8 mouse cellular contexts compared by ENCODE assay signal in the genomic region with DNA sequence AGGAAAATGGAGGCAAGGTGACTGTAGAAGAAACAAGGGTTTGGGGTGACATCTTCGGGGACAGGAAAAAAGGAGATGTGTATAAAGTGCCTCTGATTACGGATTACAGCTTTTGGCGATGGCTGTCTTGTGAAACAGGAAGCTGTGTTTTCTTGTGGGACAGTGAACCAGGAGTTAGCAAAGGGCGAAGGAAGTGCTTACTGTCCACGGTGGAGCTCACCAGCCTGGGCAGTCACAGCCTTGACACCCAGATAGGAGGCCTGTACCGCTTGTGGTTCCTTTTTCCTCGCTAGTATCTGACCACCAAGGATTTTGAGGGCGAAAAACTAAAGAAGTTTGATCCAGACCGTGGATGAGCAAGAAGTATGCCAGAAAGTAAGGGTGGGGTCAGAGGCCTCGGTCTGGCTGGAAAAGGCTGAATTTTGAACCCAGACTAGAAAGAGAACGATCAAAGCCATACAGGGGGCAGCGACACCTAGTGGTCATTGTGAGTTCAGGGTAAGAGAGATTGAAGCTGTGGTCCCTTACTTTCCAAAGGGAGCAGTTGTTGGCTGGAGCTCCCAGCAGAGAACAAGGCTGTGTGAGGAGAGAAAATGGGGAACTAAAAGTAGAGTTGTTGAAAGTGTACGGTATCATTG. TPM values are rescaled to one million over a fixed set of nuclear protein-coding genes. Genes with fewer than 3 reads are reported as not detected.
DNase-seq lines count a peak whose midpoint lies in the region; ATAC-seq lines count a peak whose summit lies in the region.

No protein-coding gene starts in this region.

- no peak overlapping the region for H3K27ac ChIP-seq in embryonic facial prominence, embryonic 12.5 days
- H3K27ac ChIP-seq in liver, embryonic 15.5 days (replicated peaks): peak overlapping the region; percentile 29; the same call in 1 of the 2 replicates
- H3K27ac ChIP-seq in neural tube, embryonic 11.5 days (ENCODE audit: low read depth, low read length): no peak overlapping the region
- no peak overlapping the region; the same call in 1 of the 2 replicates for H3K27ac ChIP-seq in stomach, embryonic 16.5 days (ENCODE audit: low read length)

- no peaks in the 10 kb centered on the region for H3K9me3 ChIP-seq in embryonic facial prominence, embryonic 12.5 days
- H3K9me3 ChIP-seq in liver, embryonic 15.5 days (replicated peaks): no peaks in the 10 kb centered on the region
- no peaks in the 10 kb centered on the region for H3K9me3 ChIP-seq in neural tube, embryonic 11.5 days (ENCODE audit: control insufficient read depth, low read length)
- no peaks in the 10 kb centered on the region for H3K9me3 ChIP-seq in stomach, embryonic 16.5 days (replicated peaks; ENCODE audit: control insufficient read depth, low read length)

- 0 out of 2 replicates have a peak, but pooled peaks cover 6% of the 10 kb centered on the region for H3K4me1 ChIP-seq in embryonic facial prominence, embryonic 12.5 days
- H3K4me1 ChIP-seq in liver, embryonic 15.5 days (replicated peaks): peaks cover 19% of the 10 kb centered on the region
- no peaks in the 10 kb centered on the region for H3K4me1 ChIP-seq in neural tube, embryonic 11.5 days (ENCODE audit: control insufficient read depth, insufficient read depth, low read length)
- H3K4me1 ChIP-seq in stomach, embryonic 16.5 days (ENCODE audit: control insufficient read depth, insufficient read depth, low read length): peaks cover 9% of the 10 kb centered on the region; the same call in 1 of the 2 replicates

- WGBS in embryonic facial prominence, embryonic 12.5 days: 53% methylated on average over 13 of the region's 13 CpGs
- WGBS in liver, embryonic 15.5 days (ENCODE audit: insufficient replicate concordance): 19% methylated on average over 13 of the region's 13 CpGs
- 54% methylated on average over 13 of the region's 13 CpGs for WGBS in neural tube, embryonic 11.5 days
- WGBS in stomach, embryonic 16.5 days: 49% methylated on average over 13 of the region's 13 CpGs

- no peak overlapping the region for H3K4me3 ChIP-seq in embryonic facial prominence, embryonic 12.5 days
- H3K4me3 ChIP-seq in liver, embryonic 15.5 days (replicated peaks): peak overlapping the region; percentile 12; the same call in 1 of the 2 replicates
- H3K4me3 ChIP-seq in neural tube, embryonic 11.5 days (ENCODE audit: low read depth, low read length): no peak overlapping the region
- H3K4me3 ChIP-seq in stomach, embryonic 16.5 days (replicated peaks; ENCODE audit: low read length): no peak overlapping the region

- H3K27me3 ChIP-seq in embryonic facial prominence, embryonic 12.5 days: no peaks in the 10 kb centered on the region
- H3K27me3 ChIP-seq in liver, embryonic 15.5 days: no peaks in the 10 kb centered on the region
- no peaks in the 10 kb centered on the region for H3K27me3 ChIP-seq in neural tube, embryonic 11.5 days (ENCODE audit: control insufficient read depth, insufficient read depth, low read length)
- no peaks in the 10 kb centered on the region for H3K27me3 ChIP-seq in stomach, embryonic 16.5 days (ENCODE audit: control insufficient read depth, insufficient read depth, low read length)

- peaks cover 16% of the 10 kb centered on the region; the same call in 1 of the 2 replicates for H3K36me3 ChIP-seq in embryonic facial prominence, embryonic 12.5 days
- H3K36me3 ChIP-seq in liver, embryonic 15.5 days (replicated peaks): no peaks in the 10 kb centered on the region
- H3K36me3 ChIP-seq in neural tube, embryonic 11.5 days (ENCODE audit: control insufficient read depth, insufficient read depth, low read length): no peaks in the 10 kb centered on the region
- 0 out of 2 replicates have a peak, but pooled peaks cover 5% of the 10 kb centered on the region for H3K36me3 ChIP-seq in stomach, embryonic 16.5 days (ENCODE audit: control insufficient read depth, insufficient read depth, low read length)

- ATAC-seq in embryonic facial prominence, embryonic 12.5 days (ENCODE audit: insufficient number of reproducible peaks, insufficient read depth, low FRiP score, low TSS enrichment): no peak
- no peak; the same call in 1 of the 2 replicates for ATAC-seq in liver, embryonic 15.5 days (ENCODE audit: insufficient read depth)
- peak; percentile 17 for ATAC-seq in neural tube, embryonic 11.5 days (ENCODE audit: insufficient read depth, low FRiP score, low TSS enrichment)
- ATAC-seq in stomach, embryonic 16.5 days (ENCODE audit: insufficient read depth, low FRiP score): no peak; the same call in 1 of the 2 replicates

- peak; percentile 87 for DNase-seq in A20 (ENCODE audit: low read depth, low spot score)
- DNase-seq in adrenal gland, postnatal 25 days: peak; percentile 71
- peak; percentile 73 for DNase-seq in heart, adult 8-10 months (ENCODE audit: low spot score)
- peak; percentile 84 for DNase-seq in kidney, postnatal 10 days
- peak; percentile 78 for DNase-seq in neural tube, embryonic 11.5 days (ENCODE audit: low spot score)

- no peak overlapping the region for H3K9ac ChIP-seq in embryonic facial prominence, embryonic 12.5 days
- no peak overlapping the region for H3K9ac ChIP-seq in liver, embryonic 15.5 days
- no peak overlapping the region; the same call in 1 of the 2 replicates for H3K9ac ChIP-seq in neural tube, embryonic 11.5 days (ENCODE audit: low read length)
- H3K9ac ChIP-seq in stomach, embryonic 16.5 days (ENCODE audit: low read length): no peak overlapping the region

- peak overlapping the region; percentile 4; the same call in 1 of the 2 replicates for H3K4me2 ChIP-seq in embryonic facial prominence, embryonic 12.5 days (replicated peaks)
- peak overlapping the region; percentile 86 for H3K4me2 ChIP-seq in liver, embryonic 15.5 days
- no peak overlapping the region for H3K4me2 ChIP-seq in neural tube, embryonic 11.5 days (ENCODE audit: low read depth)
- H3K4me2 ChIP-seq in stomach, embryonic 16.5 days (ENCODE audit: low read depth, low read length): peak overlapping the region; percentile 35; the same call in 1 of the 2 replicates

RNA-seq across cellular contexts. Expression of a gene that starts 1.7 kb away (rescaled TPM):
- 25.4 and 26.8 TPM in 2 replicates for total RNA-seq in adrenal gland, postnatal 25 days (2021)
- 181 and 183 TPM in 2 replicates for polyA plus RNA-seq in embryonic facial prominence, embryonic 12.5 days (2016; fragmentation: Nextera tagmentation; extraction: Ambion mirVana)
- 10 to 100 TPM; 11.0 to 16.3 (median 14.8) TPM for total RNA-seq in heart, adult 8-10 months (2022)
- polyA plus RNA-seq in liver, embryonic 15.5 days (2015; fragmentation: Nextera tagmentation; extraction: Ambion mirVana): 16.8 and 20.0 TPM in 2 replicates
- 89.6 and 89.7 TPM in 2 replicates for polyA plus RNA-seq in neural tube, embryonic 11.5 days (2014; fragmentation: Nextera tagmentation; extraction: Ambion mirVana)
- polyA plus RNA-seq in stomach, embryonic 16.5 days (2015; fragmentation: Nextera tagmentation; extraction: Ambion mirVana): 127 and 147 TPM in 2 replicates

RNA-seq across cellular contexts. Expression of a gene that starts 33.6 kb away (rescaled TPM):
- 3.6 and 4.5 TPM in 2 replicates for total RNA-seq in adrenal gland, postnatal 25 days (2021)
- 15.4 and 17.9 TPM in 2 replicates for polyA plus RNA-seq in embryonic facial prominence, embryonic 12.5 days (2016; fragmentation: Nextera tagmentation; extraction: Ambion mirVana)
- 1 to 10 TPM in 2 of 4 experiments, under 1 TPM in 1, not detected in 1; 0.57 to 7.1 (median 1.7) TPM for total RNA-seq in heart, adult 8-10 months (2022)
- 7.5 and 8.5 TPM in 2 replicates for polyA plus RNA-seq in liver, embryonic 15.5 days (2015; fragmentation: Nextera tagmentation; extraction: Ambion mirVana)
- polyA plus RNA-seq in neural tube, embryonic 11.5 days (2014; fragmentation: Nextera tagmentation; extraction: Ambion mirVana): 8.3 and 10.6 TPM in 2 replicates
- polyA plus RNA-seq in stomach, embryonic 16.5 days (2015; fragmentation: Nextera tagmentation; extraction: Ambion mirVana): 7.3 and 9.1 TPM in 2 replicates

RNA-seq across cellular contexts. Expression of a gene that starts 41.7 kb away (rescaled TPM):
- 15.6 and 16.1 TPM in 2 replicates for total RNA-seq in adrenal gland, postnatal 25 days (2021)
- 11.0 and 11.4 TPM in 2 replicates for polyA plus RNA-seq in embryonic facial prominence, embryonic 12.5 days (2016; fragmentation: Nextera tagmentation; extraction: Ambion mirVana)
- 10 to 100 TPM; 18.8 to 22.3 (median 22.0) TPM for total RNA-seq in heart, adult 8-10 months (2022)
- polyA plus RNA-seq in liver, embryonic 15.5 days (2015; fragmentation: Nextera tagmentation; extraction: Ambion mirVana): 4.9 and 6.2 TPM in 2 replicates
- polyA plus RNA-seq in neural tube, embryonic 11.5 days (2014; fragmentation: Nextera tagmentation; extraction: Ambion mirVana): 7.8 and 7.9 TPM in 2 replicates
- polyA plus RNA-seq in stomach, embryonic 16.5 days (2015; fragmentation: Nextera tagmentation; extraction: Ambion mirVana): 8.3 and 8.7 TPM in 2 replicates

RNA-seq across cellular contexts. Expression of a gene that starts 49.7 kb away (rescaled TPM):
- total RNA-seq in adrenal gland, postnatal 25 days (2021): 16.9 and 25.6 TPM in 2 replicates
- polyA plus RNA-seq in embryonic facial prominence, embryonic 12.5 days (2016; fragmentation: Nextera tagmentation; extraction: Ambion mirVana): 21.3 and 24.2 TPM in 2 replicates
- 1 to 10 TPM; 2.3 to 3.3 (median 3.1) TPM for total RNA-seq in heart, adult 8-10 months (2022)
- polyA plus RNA-seq in liver, embryonic 15.5 days (2015; fragmentation: Nextera tagmentation; extraction: Ambion mirVana): 12.4 and 15.1 TPM in 2 replicates
- polyA plus RNA-seq in neural tube, embryonic 11.5 days (2014; fragmentation: Nextera tagmentation; extraction: Ambion mirVana): 14.7 and 16.1 TPM in 2 replicates
- polyA plus RNA-seq in stomach, embryonic 16.5 days (2015; fragmentation: Nextera tagmentation; extraction: Ambion mirVana): 105 and 120 TPM in 2 replicates
